Mouse (Mus musculus): ENCODE results near the gene Dusp8. TPM values are rescaled to one million over a fixed set of nuclear protein-coding genes. Genes with fewer than 3 reads are reported as not detected.
"Not testable (repeated sequence)": the region's sequence is repeated elsewhere in the genome, so short reads cannot be mapped to it uniquely, and the experiment has no call there.

Gene Dusp8
- polyA plus RNA-seq (2012; ENCODE audit: insufficient read depth, insufficient read length, missing spikeins): 6.7 and 8.2 TPM in 2 replicates

- peak within 1 kb of the TSS; percentile 77 for H3K27ac ChIP-seq (replicated peaks; ENCODE audit: low read depth, low read length)
- peak within 1 kb of the TSS; percentile 77 for H3K4me3 ChIP-seq (ENCODE audit: insufficient read depth, low read depth, low read length)
- H3K4me1 ChIP-seq (ENCODE audit: control insufficient read depth, insufficient read depth, insufficient read length, low read length): peaks cover 3% of the 10 kb centered on the region; the same call in 1 of the 2 replicates
Observed at GRCm38 (mm10) chr7:142095183-142095931, at the start of gene Dusp8. Gene Dusp8, minus strand, starts transcription at chr7:142095843.

- Histone ChIP-seq H3K4me3 (ENCODE audit: insufficient read depth, low read depth, low read length) (no peak within 1 kb of the TSS), H3K27ac (replicated peaks; ENCODE audit: low read depth, low read length) (no peak within 1 kb of the TSS), H3K4me1 (ENCODE audit: control insufficient read depth, insufficient read depth, insufficient read length, low read length) (no peaks in the 10 kb centered on the region)
Observed at GRCm38 (mm10) chr7:142144507-142144906, 48.9 kb upstream of the Dusp8 start, which contains the start of gene Gm45337. Gene Gm45337, minus strand, starts transcription at chr7:142144607.

- not testable (repeated sequence) for H3K4me3 ChIP-seq (ENCODE audit: insufficient read depth, low read depth, low read length); H3K27ac ChIP-seq (replicated peaks; ENCODE audit: low read depth, low read length); H3K4me1 ChIP-seq (ENCODE audit: control insufficient read depth, insufficient read depth, insufficient read length, low read length)
Observed at GRCm38 (mm10) chr7:142143506-142144010, 47.9 kb upstream of the Dusp8 start.

GRCm38 (mm10) chr7:142140696-142141095, 45.1 kb upstream of the Dusp8 start:
- no peak overlapping the region for H3K27ac ChIP-seq (replicated peaks; ENCODE audit: low read depth, low read length)
- H3K4me1 ChIP-seq (ENCODE audit: control insufficient read depth, insufficient read depth, insufficient read length, low read length): no peaks in the 10 kb centered on the region
- H3K4me3 ChIP-seq (ENCODE audit: insufficient read depth, low read depth, low read length): no peak overlapping the region

- not testable (repeated sequence) for H3K4me3 ChIP-seq (ENCODE audit: insufficient read depth, low read depth, low read length); H3K27ac ChIP-seq (replicated peaks; ENCODE audit: low read depth, low read length); H3K4me1 ChIP-seq (ENCODE audit: control insufficient read depth, insufficient read depth, insufficient read length, low read length)
Observed at GRCm38 (mm10) chr7:142135934-142136333, 40.3 kb upstream of the Dusp8 start, which contains the start of gene Gm39115. Gene Gm39115, minus strand, starts transcription at chr7:142136034.

GRCm38 (mm10) chr7:142134206-142134995, 38.8 kb upstream of the Dusp8 start:
- H3K27ac ChIP-seq (replicated peaks; ENCODE audit: low read depth, low read length): no peak overlapping the region
- H3K4me1 ChIP-seq (ENCODE audit: control insufficient read depth, insufficient read depth, insufficient read length, low read length): no peaks in the 10 kb centered on the region

GRCm38 (mm10) chr7:142128843-142129242, 33.2 kb upstream of the Dusp8 start:
- Histone ChIP-seq H3K4me3 (ENCODE audit: insufficient read depth, low read depth, low read length) (no peak overlapping the region), H3K4me1 (ENCODE audit: control insufficient read depth, insufficient read depth, insufficient read length, low read length) (no peaks in the 10 kb centered on the region), H3K27ac (replicated peaks; ENCODE audit: low read depth, low read length) (no peak overlapping the region)

More at GRCm38 (mm10) chr7:142134206-142134995, 38.8 kb upstream of the Dusp8 start:
- no peak overlapping the region for H3K4me3 ChIP-seq (ENCODE audit: insufficient read depth, low read depth, low read length)

- H3K4me1 ChIP-seq (ENCODE audit: control insufficient read depth, insufficient read depth, insufficient read length, low read length); H3K27ac ChIP-seq (replicated peaks; ENCODE audit: low read depth, low read length); H3K4me3 ChIP-seq (ENCODE audit: insufficient read depth, low read depth, low read length): not testable (repeated sequence)
Observed at GRCm38 (mm10) chr7:142120629-142121028, 25.0 kb upstream of the Dusp8 start, which contains the start of gene Gm45618. Gene Gm45618, minus strand, starts transcription at chr7:142120729.

- Histone ChIP-seq H3K4me1 (ENCODE audit: control insufficient read depth, insufficient read depth, insufficient read length, low read length) (no peaks in the 10 kb centered on the region), H3K4me3 (ENCODE audit: insufficient read depth, low read depth, low read length) (no peak overlapping the region), H3K27ac (replicated peaks; ENCODE audit: low read depth, low read length) (no peak overlapping the region)
Observed at GRCm38 (mm10) chr7:142119632-142120031, 24.0 kb upstream of the Dusp8 start.

- H3K27ac ChIP-seq (replicated peaks; ENCODE audit: low read depth, low read length): no peak overlapping the region
- H3K4me3 ChIP-seq (ENCODE audit: insufficient read depth, low read depth, low read length): no peak overlapping the region
- H3K4me1 ChIP-seq (ENCODE audit: control insufficient read depth, insufficient read depth, insufficient read length, low read length): no peaks in the 10 kb centered on the region
Observed at GRCm38 (mm10) chr7:142104747-142105146, 9.1 kb upstream of the Dusp8 start.

GRCm38 (mm10) chr7:142097776-142098175, 2.1 kb upstream of the Dusp8 start:
- Histone ChIP-seq H3K4me3 (ENCODE audit: insufficient read depth, low read depth, low read length) (no peak overlapping the region), H3K4me1 (ENCODE audit: control insufficient read depth, insufficient read depth, insufficient read length, low read length) (no peaks in the 10 kb centered on the region), H3K27ac (replicated peaks; ENCODE audit: low read depth, low read length) (no peak overlapping the region)

GRCm38 (mm10) chr7:142096701-142097100, 1.1 kb upstream of the Dusp8 start:
- Histone ChIP-seq H3K27ac (replicated peaks; ENCODE audit: low read depth, low read length) (no peak overlapping the region), H3K4me3 (ENCODE audit: insufficient read depth, low read depth, low read length) (no peak overlapping the region), H3K4me1 (ENCODE audit: control insufficient read depth, insufficient read depth, insufficient read length, low read length) (peaks cover 3% of the 10 kb centered on the region; the same call in 1 of the 2 replicates)

GRCm38 (mm10) chr7:142094301-142095143, 1.1 kb downstream of the Dusp8 start:
- peak overlapping the region; percentile 42 for H3K27ac ChIP-seq (replicated peaks; ENCODE audit: low read depth, low read length)
- H3K4me1 ChIP-seq (ENCODE audit: control insufficient read depth, insufficient read depth, insufficient read length, low read length): peaks cover 3% of the 10 kb centered on the region; the same call in 1 of the 2 replicates
- peak overlapping the region; percentile 77 for H3K4me3 ChIP-seq (ENCODE audit: insufficient read depth, low read depth, low read length)

GRCm38 (mm10) chr7:142093696-142094240, 1.9 kb downstream of the Dusp8 start:
- H3K4me3 ChIP-seq (ENCODE audit: insufficient read depth, low read depth, low read length): peak overlapping the region; percentile 77
- no peak overlapping the region for H3K27ac ChIP-seq (replicated peaks; ENCODE audit: low read depth, low read length)
- peaks cover 3% of the 10 kb centered on the region; the same call in 1 of the 2 replicates for H3K4me1 ChIP-seq (ENCODE audit: control insufficient read depth, insufficient read depth, insufficient read length, low read length)

Data from brown adipose tissue, adult 24 weeks (tissue).